Mouse (Mus musculus): Measurements from ENCODE around the gene Ubiad1.

Ubiad1 gene

GRCm38 (mm10) chr4:148399437-148400094 lies 45.0 kb downstream of the Ubiad1 start:
- no peak for DNase-seq

GRCm38 (mm10) chr4:148397531-148398287 lies 46.9 kb downstream of the Ubiad1 start:
- no peak for DNase-seq

- no peak for DNase-seq
Observed at GRCm38 (mm10) chr4:148397113-148397512, 47.5 kb downstream of the Ubiad1 start.

- no peak for DNase-seq
Observed at GRCm38 (mm10) chr4:148395875-148396274, 48.7 kb downstream of the Ubiad1 start.

GRCm38 (mm10) chr4:148395198-148395597 lies 49.4 kb downstream of the Ubiad1 start:
- DNase-seq: no peak

- DNase-seq: no peak
Observed at GRCm38 (mm10) chr4:148391714-148392310, 52.8 kb downstream of the Ubiad1 start.

- DNase-seq: no peak
Observed at GRCm38 (mm10) chr4:148389635-148390034, 54.9 kb downstream of the Ubiad1 start.

GRCm38 (mm10) chr4:148389047-148389446 lies 55.5 kb downstream of the Ubiad1 start:
- no peak for DNase-seq

GRCm38 (mm10) chr4:148385269-148385668 lies 59.3 kb downstream of the Ubiad1 start:
- DNase-seq: no peak

All from kidney, postnatal 10 days (tissue).